Mouse (Mus musculus) liver, embryonic 14.5 days (tissue): Measurements from ENCODE around the gene Tgfbr1. TPM values are rescaled to one million over a fixed set of nuclear protein-coding genes. Genes with fewer than 3 reads are reported as not detected.
A peak's percentile ranks its signal among the peaks of the same experiment; 100 is the strongest.

ENCODE experiments used
- ATAC-seq: fragments of 200-750 bp; cut with Nextera tagmentation; 2 replicates; pipeline ENCODE4 v1.8.0; 2017; ENCODE audit warnings: moderate number of reproducible peaks, mild to moderate bottlenecking, moderate library complexity; ENCODE audit not compliant: insufficient read depth
- DNase-seq, 3 experiments: peaks; one replicate each; pipeline ENCODE4 v3.0.0-alpha.2; 2012 to 2013; ENCODE audit warnings: low read depth in 3 of 3, low spot score in 3 of 3
- H3K27ac ChIP-seq: fragments of 300-500 bp; sonication (generic); 2 replicates; pipeline ENCODE4 v1.5.1; 2014; ENCODE audit warnings: moderate library complexity, mild to moderate bottlenecking, control low read depth, inconsistent platforms
- H3K27me3 ChIP-seq: fragments of 300-500 bp; sonication (generic); 2 replicates; pipeline ENCODE4 v1.6.1; 2014; ENCODE audit warnings: mild to moderate bottlenecking, low read length, moderate library complexity; ENCODE audit not compliant: control insufficient read depth, insufficient read depth
- H3K36me3 ChIP-seq: fragments of 300-500 bp; sonication (generic); replicated peaks from 2 replicates; pipeline ENCODE4 v1.6.1; 2014; ENCODE audit warnings: low read depth; ENCODE audit not compliant: control insufficient read depth, insufficient read depth
- H3K4me1 ChIP-seq, 2 experiments: fragments of 200-500 bp in 1 of 2; fragments of 300-500 bp in 1 of 2; sonication (generic) in 1 of 2; replicated peaks; 2 replicates each; pipeline ENCODE4 v1.6.1; 2012 to 2014; ENCODE audit warnings: antibody characterized with exemption in 1 of 2, inconsistent platforms in 1 of 2, low read length in 1 of 2; ENCODE audit not compliant: control insufficient read depth in 2 of 2, insufficient read depth in 2 of 2
- H3K4me2 ChIP-seq: fragments of 300-500 bp; sonication (generic); 2 replicates; pipeline ENCODE4 v1.6.1; 2014; ENCODE audit warnings: low read depth, mild to moderate bottlenecking, control low read depth, moderate library complexity
- H3K4me3 ChIP-seq, 2 experiments: fragments of 200-500 bp in 1 of 2; fragments of 300-500 bp in 1 of 2; sonication (generic) in 1 of 2; 2 replicates each; pipeline ENCODE4 v1.5.1; 2012 to 2014; ENCODE audit warnings: low read depth in 2 of 2, low read length in 2 of 2, mild to moderate bottlenecking in 2 of 2, control low read depth in 1 of 2, inconsistent platforms in 1 of 2, moderate library complexity in 1 of 2; ENCODE audit not compliant: insufficient read depth in 1 of 2
- H3K9ac ChIP-seq: fragments of 300-500 bp; sonication (generic); replicated peaks from 2 replicates; pipeline ENCODE4 v1.6.1; 2014; ENCODE audit warnings: mild to moderate bottlenecking, control low read depth, moderate library complexity
- H3K9me3 ChIP-seq: fragments of 300-500 bp; sonication (generic); 2 replicates; pipeline ENCODE4 v1.6.1; 2016; ENCODE audit warnings: low read length, mixed read lengths; ENCODE audit not compliant: control insufficient read depth
- CTCF ChIP-seq: IDR thresholded peaks from 2 replicates; pipeline ENCODE4 v1.5.1; 2016; ENCODE audit warnings: antibody characterized with exemption, low read depth, control low read depth
- EP300 ChIP-seq: IDR thresholded peaks from 2 replicates; pipeline ENCODE4 v1.6.1; 2016; ENCODE audit warnings: antibody characterized with exemption, low read depth
- WGBS: fragments of 180-500 bp; shearing (Covaris S2); extraction: QIAGEN DNeasy Blood & Tissue Kit; methylation state at CpG from one replicate; pipeline ENCODE4 v1.1.7; 2014; ENCODE audit not compliant: insufficient replicate concordance; 5-methylcytosine and 5-hydroxymethylcytosine counted together
- polyA plus RNA-seq, 2 experiments: library from polyadenylated mRNA; depleted of rRNA in 1 of 2; stranded (reverse) in 1 of 2; unstranded in 1 of 2; fragments of >200 nt; fragmentation: Nextera tagmentation in 1 of 2; extraction: Ambion mirVana in 1 of 2; gene quantifications; 2 replicates each; pipeline versions ENCODE4 v1.2.1 to v1.2.3; 2012 to 2014

Gene Tgfbr1
- polyA plus RNA-seq, 2 experiments: 3.2 to 5.7 TPM

GRCm38 (mm10) chr4:47319561-47320321, 33.3 kb upstream of the Tgfbr1 start:
- H3K4me3 ChIP-seq: no peak overlapping the region
- H3K27ac ChIP-seq: no peak overlapping the region
- H3K4me1 ChIP-seq: peaks cover 5 to 16% of the 10 kb centered on the region in 2 experiments; a peak in 3 of 4 replicates
- no peaks in the 10 kb centered on the region for H3K27me3 ChIP-seq
- 21% methylated on average over 10 of the region's 10 CpGs for WGBS
- no peak overlapping the region for H3K9ac ChIP-seq
- ATAC-seq: no peak
- no peak overlapping the region for H3K4me2 ChIP-seq
- no peak for DNase-seq
- no peaks in the 10 kb centered on the region for H3K9me3 ChIP-seq
- no peaks in the 10 kb centered on the region for H3K36me3 ChIP-seq
- TF ChIP-seq CTCF: no peak
- TF ChIP-seq EP300: no peak

GRCm38 (mm10) chr4:47322315-47322714, 30.7 kb upstream of the Tgfbr1 start:
- no peak overlapping the region for H3K4me2 ChIP-seq
- no peak overlapping the region for H3K9ac ChIP-seq
- DNase-seq (no peak), ATAC-seq (no peak)
- no peaks in the 10 kb centered on the region for H3K27me3 ChIP-seq
- no peaks in the 10 kb centered on the region for H3K9me3 ChIP-seq
- TF ChIP-seq CTCF (no peak), EP300 (no peak)
- H3K36me3 ChIP-seq: no peaks in the 10 kb centered on the region
- H3K4me1 ChIP-seq: peaks cover 5 to 18% of the 10 kb centered on the region in 2 experiments; a peak in 3 of 4 replicates
- WGBS: 63% methylated on average over 3 of the region's 3 CpGs
- no peak overlapping the region for H3K4me3 ChIP-seq
- no peak overlapping the region for H3K27ac ChIP-seq

DNA sequence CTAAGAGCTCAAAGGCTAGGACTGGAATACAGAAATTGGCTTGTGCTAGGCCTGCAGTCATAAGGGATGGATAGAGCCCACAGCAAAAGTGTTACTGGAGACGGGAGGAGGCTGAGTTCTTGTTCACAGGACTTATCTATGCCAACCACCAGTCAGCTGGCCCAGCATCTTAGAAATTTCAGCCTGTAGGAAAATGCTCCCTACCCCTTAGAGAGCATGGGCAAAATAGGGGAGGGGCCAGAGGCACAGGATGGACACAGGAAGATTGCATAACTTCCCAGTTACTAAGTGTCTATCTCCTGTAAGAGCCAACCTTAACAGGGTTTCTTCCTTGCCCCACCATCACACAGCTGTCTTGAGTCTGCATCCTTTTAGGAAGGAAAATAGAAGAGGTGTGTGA, 28.8 kb upstream of the Tgfbr1 start:
- WGBS: 12% methylated on average over 1 of the region's 1 CpGs
- Histone ChIP-seq H3K4me1 (peaks cover 5 to 18% of the 10 kb centered on the region in 2 experiments; a peak in 3 of 4 replicates), H3K27me3 (no peaks in the 10 kb centered on the region; the same call in 1 of the 2 replicates), H3K9me3 (no peaks in the 10 kb centered on the region), H3K9ac (no peak overlapping the region), H3K4me3 (no peak overlapping the region), H3K36me3 (no peaks in the 10 kb centered on the region), H3K4me2 (no peak overlapping the region), H3K27ac (no peak overlapping the region)
- DNase-seq: no peak
- TF ChIP-seq EP300 (no peak), CTCF (no peak)
- peak; percentile 55; the same call in 1 of the 2 replicates for ATAC-seq

GRCm38 (mm10) chr4:47327782-47328181, 25.2 kb upstream of the Tgfbr1 start:
- Histone ChIP-seq H3K9ac (no peak overlapping the region), H3K9me3 (no peaks in the 10 kb centered on the region), H3K4me2 (no peak overlapping the region), H3K27me3 (no peaks in the 10 kb centered on the region; the same call in 1 of the 2 replicates), H3K27ac (no peak overlapping the region), H3K36me3 (no peaks in the 10 kb centered on the region), H3K4me1 (peaks cover 5 to 13% of the 10 kb centered on the region in 2 experiments; a peak in 3 of 4 replicates), H3K4me3 (no peak overlapping the region)
- ATAC-seq: no peak
- DNase-seq: no peak
- WGBS: 59% methylated on average over 3 of the region's 3 CpGs
- TF ChIP-seq CTCF (no peak), EP300 (no peak)

DNA sequence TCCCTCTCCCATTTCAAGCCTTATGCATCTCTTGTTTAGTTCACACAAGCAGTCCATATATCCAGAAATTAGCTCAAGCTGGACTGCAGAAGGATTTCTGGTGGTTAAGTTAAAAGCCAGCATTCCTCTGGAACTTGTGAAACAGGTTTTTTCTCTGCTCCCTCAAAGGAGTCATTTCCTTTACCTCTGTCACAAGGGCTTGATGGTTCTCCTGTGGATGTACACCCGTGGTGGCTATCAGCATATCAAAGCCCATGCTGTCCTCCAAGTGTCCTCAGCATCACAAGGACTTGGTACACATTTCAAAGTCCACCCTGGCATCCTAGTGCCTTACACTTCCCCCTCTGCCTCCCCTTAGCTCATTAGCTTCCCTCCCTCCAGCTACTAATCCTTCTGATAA, 23.7 kb upstream of the Tgfbr1 start:
- TF ChIP-seq CTCF (no peak), EP300 (no peak)
- H3K4me2 ChIP-seq: no peak overlapping the region
- no peak for DNase-seq
- H3K9ac ChIP-seq: no peak overlapping the region
- H3K36me3 ChIP-seq: no peaks in the 10 kb centered on the region
- no peaks in the 10 kb centered on the region; the same call in 1 of the 2 replicates for H3K27me3 ChIP-seq
- no peak overlapping the region for H3K4me3 ChIP-seq
- H3K4me1 ChIP-seq: peaks cover 3 to 7% of the 10 kb centered on the region in 2 experiments; a peak in 3 of 4 replicates
- no peaks in the 10 kb centered on the region for H3K9me3 ChIP-seq
- no peak for ATAC-seq
- WGBS: 11% methylated on average over 1 of the region's 1 CpGs
- no peak overlapping the region for H3K27ac ChIP-seq
